Mouse (Mus musculus) c-Kit-positive CD71-negative TER-119-negative erythroid progenitor cells, embryonic 14.5 days (primary cell): Measurements from ENCODE around the gene Agbl3.

ENCODE experiments used
- DNase-seq: peaks from one replicate; pipeline ENCODE4 v3.0.0-alpha.2; 2013; ENCODE audit warnings: low read depth

The Agbl3 gene

GRCm38 (mm10) chr6:34906661-34907060, 126.4 kb downstream of the Agbl3 start:
- DNase-seq, result no peak

GRCm38 (mm10) chr6:34907121-34907614, 126.9 kb downstream of the Agbl3 start:
- DNase-seq, result no peak

- DNase-seq, result no peak
Observed at GRCm38 (mm10) chr6:34907696-34908260, 127.5 kb downstream of the Agbl3 start.
